Mouse (Mus musculus) heart, postnatal 25 days (tissue): ENCODE results near the gene Hist1h2af. TPM values are rescaled to one million over a fixed set of nuclear protein-coding genes. Genes with fewer than 3 reads are reported as not detected.
"Not testable (repeated sequence)": the region's sequence is repeated elsewhere in the genome, so short reads cannot be mapped to it uniquely, and the experiment has no call there.

ENCODE experiments used
- DNase-seq: peaks from one replicate; pipeline ENCODE4 v3.0.0; 2022; ENCODE audit warnings: low spot score
- intact Hi-C: fragments of 180-260 bp; cut with DNase I; formaldehyde crosslinking; loops from one replicate; pipeline ENCODE4 v1.15.1; 2025
- total RNA-seq, 2 experiments: library from RNA; stranded (reverse); gene quantifications; 2 replicates each; pipeline ENCODE4 v1.2.3; 2021

The Hist1h2af gene
- total RNA-seq, 2 experiments from 2014 or later = 13.7 to 25.9 TPM

DNA sequence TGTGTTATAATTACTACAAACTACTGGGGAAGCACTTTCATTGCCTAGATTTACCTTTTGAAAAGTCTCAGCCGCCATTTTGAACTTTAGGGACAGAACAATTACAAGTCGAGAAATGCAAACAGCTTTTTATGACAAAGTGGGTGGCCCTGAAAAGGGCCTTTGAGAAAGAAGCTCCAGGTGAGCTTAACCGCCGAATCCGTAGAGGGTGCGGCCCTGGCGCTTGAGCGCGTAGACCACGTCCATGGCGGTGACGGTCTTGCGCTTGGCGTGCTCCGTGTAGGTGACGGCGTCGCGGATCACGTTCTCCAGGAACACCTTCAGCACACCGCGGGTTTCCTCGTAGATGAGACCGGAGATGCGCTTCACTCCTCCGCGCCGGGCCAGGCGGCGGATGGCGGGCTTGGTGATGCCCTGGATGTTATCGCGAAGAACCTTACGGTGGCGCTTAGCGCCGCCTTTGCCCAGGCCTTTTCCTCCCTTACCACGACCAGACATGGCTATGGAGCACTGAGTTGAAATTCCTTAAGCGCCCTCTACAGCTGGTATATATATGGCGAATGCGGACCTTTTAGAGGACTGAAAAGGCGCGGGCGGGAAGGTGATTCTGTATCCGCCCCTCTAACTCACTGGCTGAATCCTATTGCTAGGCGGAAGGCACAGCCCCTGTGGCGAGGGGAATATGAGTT is 17.6 kb downstream of the Hist1h2af start, which contains the start of gene Hist1h4f:
Gene Hist1h4f, minus strand, starts transcription at position 503 of the 689 bp plus-strand sequence.
- intact Hi-C loops = not testable (repeated sequence)
- DNase-seq = peak; percentile 62

DNA sequence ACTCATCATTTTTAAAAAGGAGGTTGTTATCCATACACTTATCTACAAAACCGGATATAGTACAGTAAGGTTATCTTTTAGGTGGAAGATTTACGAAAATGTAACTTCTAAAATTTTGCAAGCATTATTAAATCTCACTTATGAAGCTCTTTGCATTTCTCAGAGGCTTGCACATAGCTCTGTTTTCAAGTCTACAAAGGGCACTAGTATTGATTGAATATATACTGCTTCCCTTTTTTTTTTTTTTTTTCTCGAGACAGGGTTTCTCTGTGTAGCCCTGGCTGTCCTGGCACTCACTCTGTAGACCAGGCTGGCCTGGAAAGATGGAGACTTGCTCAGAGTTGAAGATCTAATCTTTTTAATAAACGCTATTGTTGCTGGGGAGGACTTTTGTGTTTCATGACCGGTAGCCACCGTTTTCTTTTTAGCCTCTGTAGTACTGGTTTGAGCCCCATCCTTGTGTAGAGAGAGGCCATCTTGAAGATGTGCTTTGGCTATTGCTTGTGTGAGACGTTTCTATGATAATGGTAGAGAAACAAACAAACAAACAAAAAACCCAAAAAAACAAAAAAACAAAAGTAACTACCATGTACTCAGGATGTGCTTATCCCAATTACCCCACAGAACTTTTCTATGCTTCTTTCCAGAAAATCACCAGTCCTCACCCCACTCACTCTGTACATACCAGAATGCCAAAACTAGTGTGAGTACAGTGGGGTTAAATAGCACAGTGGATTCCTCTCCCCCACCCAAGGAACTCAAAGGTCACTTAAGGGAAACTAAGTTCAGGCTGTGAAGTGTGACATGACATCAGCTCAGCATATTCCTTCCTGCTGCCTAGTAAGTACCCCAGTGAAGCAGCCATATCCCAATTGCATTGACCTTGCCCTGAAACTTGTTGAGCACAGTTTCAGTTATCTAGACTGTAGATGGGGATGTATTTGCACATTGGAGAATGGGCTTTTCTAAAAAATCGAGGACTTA is 18.5 kb downstream of the Hist1h2af start:
- intact Hi-C loops = no loop called here
- DNase-seq = no peak

DNA sequence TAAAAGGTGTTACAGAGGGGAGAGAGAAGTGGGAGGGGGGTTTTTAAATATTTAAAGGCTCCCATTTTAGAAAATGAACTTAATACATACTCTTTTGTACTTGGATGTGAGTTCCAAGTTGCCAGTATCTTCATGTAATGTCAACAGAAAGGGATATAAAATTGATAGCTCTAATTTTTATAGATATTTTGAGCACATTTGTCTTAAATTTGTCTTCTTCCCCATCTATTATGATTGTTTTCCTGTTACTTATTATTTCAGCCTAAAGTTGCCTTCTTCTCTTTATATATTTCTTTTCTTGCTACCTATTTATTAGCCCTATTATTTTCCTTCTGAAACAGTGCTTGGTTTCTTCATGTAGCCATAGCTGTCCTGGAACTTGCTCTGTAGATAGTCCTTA is 19.3 kb downstream of the Hist1h2af start, which contains the start of gene Hist1h1d:
Gene Hist1h1d, plus strand, starts transcription at position 301 of the 400 bp plus-strand sequence.
- no peak for DNase-seq
- intact Hi-C loops = no loop called here

DNA sequence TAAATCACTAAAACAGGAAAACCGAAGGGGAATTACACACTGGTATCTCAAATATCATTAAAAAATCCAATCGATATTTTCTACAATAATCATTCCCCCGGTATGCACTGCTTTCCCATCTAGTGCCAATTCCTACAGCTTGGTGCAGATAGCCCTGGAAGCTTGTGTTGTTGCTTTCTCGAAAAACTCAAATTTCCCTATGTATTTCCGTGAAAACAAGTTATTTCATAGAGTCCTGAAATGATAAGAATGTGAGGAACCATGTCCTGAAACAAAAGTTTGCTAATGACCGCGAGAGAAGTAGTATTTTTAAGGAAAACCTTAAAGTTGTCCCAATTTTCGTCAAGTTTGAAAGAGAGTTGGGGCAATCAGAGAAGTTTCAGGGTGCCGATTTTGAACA is 20.7 kb downstream of the Hist1h2af start:
- DNase-seq = no peak

DNA sequence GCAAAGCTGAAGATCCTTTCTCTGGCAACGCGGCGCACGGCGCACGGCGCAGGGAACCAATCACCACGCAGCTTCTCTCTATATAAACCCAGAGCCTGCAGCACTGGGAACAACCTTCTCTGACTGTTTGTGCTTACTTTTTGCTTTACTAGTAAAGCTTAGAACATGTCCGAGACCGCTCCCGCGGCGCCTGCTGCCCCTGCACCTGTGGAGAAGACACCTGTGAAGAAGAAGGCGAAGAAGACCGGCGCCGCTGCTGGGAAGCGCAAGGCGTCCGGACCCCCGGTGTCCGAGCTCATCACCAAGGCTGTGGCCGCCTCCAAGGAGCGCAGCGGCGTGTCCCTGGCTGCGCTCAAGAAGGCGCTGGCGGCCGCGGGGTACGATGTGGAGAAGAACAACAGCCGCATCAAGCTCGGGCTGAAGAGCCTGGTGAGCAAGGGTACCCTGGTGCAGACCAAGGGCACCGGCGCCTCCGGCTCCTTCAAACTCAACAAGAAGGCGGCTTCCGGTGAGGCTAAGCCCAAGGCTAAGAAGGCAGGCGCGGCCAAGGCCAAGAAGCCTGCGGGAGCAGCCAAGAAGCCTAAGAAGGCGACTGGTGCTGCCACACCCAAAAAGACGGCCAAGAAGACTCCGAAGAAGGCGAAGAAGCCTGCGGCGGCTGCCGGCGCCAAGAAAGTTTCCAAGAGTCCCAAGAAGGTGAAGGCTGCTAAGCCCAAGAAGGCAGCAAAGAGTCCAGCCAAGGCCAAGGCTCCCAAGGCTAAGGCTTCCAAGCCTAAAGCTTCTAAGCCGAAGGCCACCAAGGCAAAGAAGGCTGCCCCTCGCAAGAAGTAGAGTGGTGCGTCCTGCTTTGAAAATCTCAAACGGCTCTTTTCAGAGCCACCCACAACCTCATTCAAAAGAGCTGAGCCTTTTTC is 21.5 kb downstream of the Hist1h2af start:
- intact Hi-C loops = no loop called here
- DNase-seq = peak; percentile 52

More for the DNA sequence above, 20.7 kb downstream of the Hist1h2af start:
- intact Hi-C loops = no loop called here

DNA sequence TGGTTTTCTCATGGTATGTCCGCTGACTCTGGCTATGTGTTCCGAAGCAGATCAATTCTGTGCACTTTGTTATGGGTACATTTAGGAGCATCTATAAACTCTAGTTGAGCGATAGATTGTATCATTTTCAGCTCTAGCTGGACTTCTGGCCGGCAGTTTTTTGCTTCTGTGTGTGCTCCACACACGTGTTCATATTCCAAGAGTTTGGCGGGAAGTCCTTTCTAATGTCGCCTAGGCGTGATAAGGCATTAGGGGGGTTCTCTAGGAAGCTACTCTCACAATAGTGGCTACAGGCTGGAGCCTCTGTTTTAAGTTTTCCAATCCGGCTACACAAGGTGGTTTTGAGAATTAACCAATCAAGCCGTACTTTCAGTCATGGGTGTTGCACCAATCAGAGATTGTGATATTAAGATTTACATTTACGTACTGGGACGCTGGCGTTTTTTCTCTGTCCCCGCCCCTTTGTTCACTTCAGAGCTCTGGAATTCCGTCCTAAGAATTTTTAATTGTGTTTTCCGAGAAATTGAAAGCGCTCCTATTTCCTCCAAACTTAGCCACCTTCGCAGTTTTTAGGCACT is 22.2 kb downstream of the Hist1h2af start:
- intact Hi-C loops = no loop called here
- DNase-seq = peak; percentile 45

DNA sequence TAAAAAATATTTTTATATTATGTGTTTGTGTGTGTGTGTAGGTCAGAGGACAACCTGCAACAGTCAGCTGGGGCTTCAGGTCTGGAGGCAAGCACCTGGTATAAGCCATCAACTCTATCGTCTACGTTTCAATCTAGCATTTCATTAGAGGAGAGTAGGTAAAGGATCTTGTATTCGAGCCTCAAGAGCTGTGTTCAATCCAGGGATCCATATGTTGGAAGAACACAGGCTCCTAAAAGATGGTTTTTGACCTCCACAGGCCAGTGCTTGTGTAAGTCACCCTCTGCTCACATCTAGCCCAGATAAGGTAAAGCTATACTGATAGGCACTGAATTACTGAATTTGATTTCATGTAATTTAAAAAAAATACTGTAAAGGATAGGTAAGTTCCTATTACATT is 23.2 kb downstream of the Hist1h2af start:
- DNase-seq = no peak
- intact Hi-C loops = no loop called here

DNA sequence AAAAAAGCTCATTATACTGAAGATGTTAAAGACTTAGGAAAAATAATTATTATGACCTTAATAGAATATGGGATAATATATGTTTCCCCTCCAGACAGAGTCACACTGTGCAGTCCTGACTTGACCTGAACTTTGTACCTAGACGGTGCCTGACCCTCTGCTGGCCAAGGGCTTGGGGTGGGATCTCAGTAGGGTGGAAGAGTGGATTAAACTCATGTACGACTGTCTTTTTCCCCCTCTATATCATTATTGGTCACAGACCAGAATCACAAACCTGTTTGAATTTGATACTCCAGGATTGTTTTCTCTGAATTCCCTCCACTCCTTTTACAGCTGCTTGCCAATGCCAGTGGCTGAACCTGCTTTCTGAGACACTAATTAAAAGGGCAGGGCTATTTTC is 27.0 kb downstream of the Hist1h2af start:
- intact Hi-C loops, DNase-seq: not testable (repeated sequence)

DNA sequence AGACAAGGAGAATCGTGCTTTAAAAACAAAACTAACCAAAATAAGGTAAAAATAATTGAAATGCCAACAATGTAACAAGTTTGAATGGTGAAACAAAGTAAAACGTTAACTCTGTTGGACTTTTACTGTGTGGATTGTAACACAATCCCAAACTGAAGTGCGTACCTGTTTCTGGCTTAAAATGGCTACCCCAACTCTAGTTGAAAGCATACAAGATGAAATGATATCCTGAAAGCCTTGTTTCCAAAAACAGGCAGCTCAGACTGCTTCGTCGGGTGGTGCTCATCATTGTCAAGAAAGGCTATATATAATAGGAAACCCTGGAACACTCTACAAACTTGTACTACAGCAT is 27.8 kb downstream of the Hist1h2af start:
- DNase-seq, intact Hi-C loops: not testable (repeated sequence)

DNA sequence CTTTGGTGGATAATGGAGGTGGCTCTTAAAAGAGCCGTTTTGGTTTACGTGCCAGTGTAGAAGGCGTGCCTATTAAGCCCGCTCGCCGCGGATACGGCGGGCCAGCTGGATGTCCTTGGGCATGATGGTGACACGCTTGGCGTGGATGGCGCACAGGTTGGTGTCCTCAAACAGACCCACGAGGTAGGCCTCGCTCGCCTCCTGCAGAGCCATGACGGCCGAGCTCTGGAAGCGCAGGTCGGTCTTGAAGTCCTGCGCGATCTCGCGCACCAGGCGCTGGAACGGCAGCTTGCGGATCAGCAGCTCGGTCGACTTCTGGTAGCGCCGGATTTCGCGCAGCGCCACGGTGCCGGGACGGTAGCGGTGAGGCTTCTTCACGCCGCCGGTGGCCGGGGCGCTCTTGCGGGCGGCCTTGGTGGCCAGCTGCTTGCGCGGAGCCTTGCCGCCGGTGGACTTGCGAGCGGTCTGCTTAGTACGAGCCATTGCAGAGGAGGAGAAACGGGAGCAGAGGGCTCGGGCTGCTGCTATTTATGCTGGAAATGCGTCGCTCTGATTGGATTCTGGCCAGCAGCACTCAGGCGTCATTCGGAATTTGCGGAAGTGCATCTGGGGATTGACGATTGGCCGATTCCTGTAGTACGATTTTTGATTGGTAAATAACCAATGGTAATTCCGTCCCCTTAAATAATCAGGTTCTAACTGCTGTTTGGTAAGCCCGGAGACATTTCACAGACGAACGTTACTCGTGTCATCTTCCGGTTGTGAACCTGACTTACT is 28.4 kb downstream of the Hist1h2af start, which contains the start of gene Hist1h3e:
Gene Hist1h3e, minus strand, starts transcription at position 487 of the 777 bp plus-strand sequence.
- peak; percentile 86 for DNase-seq
- intact Hi-C loops = not testable (repeated sequence)

DNA sequence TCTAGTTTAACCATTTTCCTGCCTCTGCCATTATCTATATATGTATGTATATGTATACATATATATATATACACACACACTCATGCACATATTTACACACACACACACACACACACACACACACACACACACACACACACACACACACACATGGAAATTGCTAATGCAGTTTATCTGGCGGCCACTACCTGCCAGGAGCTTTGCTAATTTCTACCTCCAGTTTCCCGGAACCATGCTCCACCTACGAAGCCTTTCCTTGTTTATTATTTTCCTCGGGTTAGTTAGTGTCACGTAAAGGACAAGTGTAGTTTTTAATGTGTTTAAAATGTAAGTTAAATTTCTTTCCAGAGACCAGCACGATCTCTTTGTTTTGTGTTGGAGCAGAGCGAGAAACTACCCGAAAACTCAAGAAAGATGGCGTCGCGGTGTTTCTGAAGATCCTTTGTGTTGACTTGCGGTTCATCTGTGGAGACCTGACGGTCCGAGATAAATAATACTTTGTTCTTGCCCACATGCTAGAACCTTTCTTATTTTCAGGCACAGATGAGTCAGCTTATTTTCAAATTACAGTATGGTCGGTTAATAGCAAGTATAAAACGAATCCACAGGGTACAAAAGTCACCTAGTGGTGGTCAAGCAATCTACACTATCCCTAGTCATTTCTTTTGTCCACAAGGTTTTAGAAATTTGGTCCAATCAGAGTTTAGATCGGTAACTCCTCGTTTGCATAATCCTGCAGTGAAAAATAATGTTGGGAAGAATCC is 29.2 kb downstream of the Hist1h2af start:
- intact Hi-C loops = no loop called here
- DNase-seq = no peak

DNA sequence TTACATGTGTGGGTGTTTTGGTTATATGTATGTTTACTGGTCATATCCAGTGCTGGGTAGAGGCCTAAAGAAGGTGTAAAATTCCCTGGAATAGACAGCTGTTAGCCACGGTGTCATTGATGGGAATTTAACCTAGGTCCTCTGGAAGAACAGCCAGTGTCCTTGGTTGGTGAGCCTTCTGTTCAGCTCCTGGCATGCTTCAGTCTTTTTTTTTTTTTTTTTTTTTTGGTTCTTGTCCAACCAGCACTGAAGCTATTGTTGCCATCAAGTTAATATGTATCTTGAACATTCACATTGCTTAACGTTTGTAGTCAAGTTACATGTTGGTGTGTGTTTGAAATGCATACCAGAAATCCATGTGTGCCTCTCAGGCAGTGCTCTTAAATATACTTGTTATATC is 30.8 kb downstream of the Hist1h2af start:
- intact Hi-C loops = no loop called here
- DNase-seq = no peak

DNA sequence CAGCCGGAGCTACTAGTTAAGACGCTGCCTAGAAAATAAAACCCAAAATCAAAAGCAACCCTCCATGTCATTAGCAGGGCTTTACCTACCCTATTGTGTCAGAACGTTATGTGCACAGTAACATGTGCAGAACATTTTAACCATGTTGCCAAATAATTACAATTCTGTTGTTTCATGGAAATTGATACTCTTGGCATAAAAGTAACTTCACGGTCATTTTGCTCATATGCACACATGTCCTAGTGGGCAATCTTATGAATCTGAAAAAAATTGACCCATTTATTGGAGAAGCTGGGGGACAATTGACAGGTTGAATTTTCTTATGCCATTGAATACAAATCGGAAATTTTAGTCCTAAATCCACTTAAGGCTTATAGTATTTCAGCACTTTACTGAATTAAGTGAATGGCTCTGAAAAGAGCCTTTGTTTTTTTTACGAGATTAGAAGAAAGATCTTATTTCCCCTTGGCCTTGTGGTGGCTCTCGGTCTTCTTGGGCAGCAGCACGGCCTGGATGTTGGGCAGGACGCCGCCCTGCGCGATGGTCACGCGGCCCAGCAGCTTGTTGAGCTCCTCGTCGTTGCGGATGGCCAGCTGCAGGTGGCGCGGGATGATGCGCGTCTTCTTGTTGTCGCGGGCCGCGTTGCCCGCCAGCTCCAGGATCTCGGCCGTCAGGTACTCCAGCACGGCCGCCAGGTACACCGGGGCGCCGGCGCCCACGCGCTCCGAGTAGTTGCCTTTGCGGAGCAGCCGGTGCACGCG is 36.7 kb downstream of the Hist1h2af start:
- intact Hi-C loops, DNase-seq: not testable (repeated sequence)

DNA sequence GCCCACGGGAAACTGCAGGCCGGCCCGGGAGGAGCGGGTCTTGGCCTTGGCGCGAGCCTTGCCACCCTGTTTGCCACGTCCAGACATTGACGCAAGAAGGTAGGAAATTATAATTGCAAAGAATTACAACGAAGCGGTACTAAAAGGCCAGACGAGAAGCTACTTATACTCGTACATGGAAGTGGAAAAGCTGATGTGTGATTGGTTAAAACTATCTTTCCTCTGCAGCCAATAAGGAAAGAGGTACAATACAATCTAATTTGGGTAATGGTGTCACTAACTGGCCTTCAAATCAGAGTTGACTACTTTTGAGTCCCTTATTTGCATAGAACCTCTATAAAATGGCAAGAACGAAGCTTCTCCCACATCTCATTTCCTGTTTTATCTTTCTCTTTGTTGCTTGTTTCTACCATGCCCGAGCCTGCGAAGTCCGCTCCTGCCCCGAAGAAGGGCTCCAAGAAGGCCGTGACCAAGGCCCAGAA is 37.4 kb downstream of the Hist1h2af start, which contains the start of the genes Hist1h2ae and Hist1h2bg:
Gene Hist1h2ae, minus strand, starts transcription at position 199 of the 482 bp plus-strand sequence.
Gene Hist1h2bg, plus strand, starts transcription at position 375 of the 482 bp plus-strand sequence.
- intact Hi-C loops = no loop called here
- DNase-seq = peak; percentile 51

DNA sequence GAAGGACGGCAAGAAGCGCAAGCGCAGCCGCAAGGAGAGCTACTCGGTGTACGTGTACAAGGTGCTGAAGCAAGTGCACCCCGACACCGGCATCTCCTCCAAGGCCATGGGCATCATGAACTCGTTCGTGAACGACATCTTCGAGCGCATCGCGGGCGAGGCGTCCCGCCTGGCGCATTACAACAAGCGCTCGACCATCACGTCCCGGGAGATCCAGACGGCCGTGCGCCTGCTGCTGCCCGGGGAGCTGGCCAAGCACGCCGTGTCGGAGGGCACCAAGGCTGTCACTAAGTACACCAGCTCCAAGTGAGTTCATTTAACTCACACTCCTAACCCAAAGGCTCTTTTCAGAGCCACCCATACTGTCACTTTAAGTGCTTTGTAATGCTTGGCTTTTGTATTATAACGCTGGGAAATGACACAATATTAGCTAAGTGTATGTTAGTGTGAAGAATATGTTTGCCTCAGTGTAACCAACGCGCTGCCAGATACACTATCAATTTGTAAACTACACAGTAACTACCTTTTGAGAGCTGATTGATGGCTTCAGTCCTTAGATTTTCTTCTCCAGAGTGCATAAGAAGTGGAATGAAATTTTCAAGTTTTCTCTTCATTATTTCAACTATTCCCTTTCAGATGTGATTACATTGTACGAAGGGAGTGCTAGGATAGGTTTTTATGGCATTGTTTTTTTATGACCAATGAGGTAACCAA is 38.0 kb downstream of the Hist1h2af start:
- intact Hi-C loops, DNase-seq: not testable (repeated sequence)
